Mouse (Mus musculus): ENCODE results near the gene Plcl1.

DNA sequence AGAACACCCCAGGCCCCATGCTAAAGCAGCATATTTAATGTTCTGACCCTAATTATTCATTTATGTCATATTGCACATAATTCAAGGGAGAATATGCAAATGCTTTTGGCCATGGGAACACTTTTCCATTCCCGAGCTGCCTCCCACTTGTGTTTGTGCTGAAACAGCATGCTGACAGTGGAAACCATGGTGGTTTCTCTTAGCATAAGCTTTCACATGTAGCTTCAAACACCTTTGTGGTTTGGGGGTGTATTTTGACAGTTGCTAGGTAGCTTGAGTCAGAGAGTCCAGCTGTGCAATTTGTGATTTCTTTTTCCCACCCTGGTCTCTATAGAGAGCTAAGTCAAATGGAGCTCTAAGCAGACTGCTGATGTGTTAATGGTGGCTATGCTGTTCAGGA, 42.4 kb downstream of the Plcl1 start:
- TF ChIP-seq MYOD1 (IDR thresholded peaks at IDR 0.05; ENCODE audit: control insufficient read depth in 1 of 3, insufficient read length in 2 of 3, low read depth in 2 of 3) (no peak), TCF12 (IDR thresholded peaks at IDR 0.05; ENCODE audit: insufficient read depth, poor library complexity, severe bottlenecking) (no peak), USF1 (IDR thresholded peaks at IDR 0.05; ENCODE audit: low read depth) (no peak), REST (IDR thresholded peaks at IDR 0.05; ENCODE audit: insufficient read depth, insufficient read length) (no peak)
